Mouse (Mus musculus) heart, adult 9 months (tissue): ENCODE measurements around the gene Defb47.

Experiments used
- DNase-seq, 2 experiments: peaks; one replicate each; pipeline ENCODE4 v3.0.0; 2022; ENCODE audit warnings: low spot score in 2 of 2

Defb47 gene

DNA sequence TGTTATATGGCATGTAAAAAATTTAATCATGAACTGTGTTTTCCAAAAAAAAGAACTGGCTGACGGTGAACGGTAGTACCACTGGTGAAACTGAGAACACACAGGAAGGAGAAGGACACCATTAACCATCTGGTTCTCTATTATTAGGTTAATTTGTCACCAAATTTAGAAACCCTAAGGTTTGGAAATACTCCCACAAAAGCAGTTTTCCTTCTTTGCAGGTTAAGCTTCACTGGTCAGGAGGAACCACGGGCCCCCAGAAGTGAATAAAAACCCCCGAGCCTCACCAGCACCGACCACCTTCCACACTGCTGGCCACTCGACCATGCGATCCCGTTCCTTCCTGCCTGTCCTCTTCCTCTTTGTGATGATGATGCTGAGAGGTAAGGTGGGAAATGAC is at the start of gene Defb47:
Gene Defb47 (plus strand): TSS at position 301 of the 400 bp plus-strand sequence.
- no peak for DNase-seq

DNA sequence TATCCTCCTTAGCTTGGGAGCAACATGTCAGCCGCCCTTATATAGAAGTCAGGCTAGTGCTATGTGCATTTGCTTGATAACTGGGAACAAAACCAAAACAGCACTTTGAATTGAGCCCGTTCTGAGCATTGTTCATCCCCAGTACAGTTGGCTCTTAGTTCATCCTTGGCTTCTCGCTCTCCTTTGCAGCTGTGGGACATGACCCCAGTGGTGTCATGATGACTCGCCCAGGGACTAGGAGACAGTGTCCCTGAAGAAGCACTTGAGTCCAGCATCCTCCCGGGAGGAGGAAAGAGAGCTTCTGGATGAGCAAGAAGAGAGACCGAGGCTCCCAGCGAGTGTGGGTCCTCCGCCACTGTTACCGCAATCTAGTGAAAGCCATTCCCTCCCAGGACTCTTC is 41.8 kb upstream of the Defb47 start:
- DNase-seq = peak in 1 of 2 experiments; percentile 15

DNA sequence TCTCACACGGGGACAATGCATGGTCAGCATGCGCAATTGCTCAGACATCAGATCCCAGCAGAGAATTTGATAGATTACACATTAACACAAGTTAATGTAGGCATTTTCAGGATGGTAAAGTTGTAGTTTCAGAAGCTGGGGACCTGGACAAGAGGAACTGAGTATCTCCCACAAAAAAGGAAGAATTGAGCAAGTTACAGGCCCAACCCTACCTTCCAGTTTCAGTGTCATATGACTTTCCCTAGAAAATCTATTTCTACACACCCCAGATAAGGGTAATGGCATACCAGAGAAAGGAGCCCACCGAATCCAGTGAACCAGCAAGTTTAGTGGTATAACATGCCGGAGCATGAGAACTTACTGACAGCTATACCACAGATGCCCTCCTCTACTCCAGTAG is 34.2 kb upstream of the Defb47 start:
- no peak for DNase-seq

- DNase-seq = no peak
Observed at GRCm38 (mm10) chr14:62965342-62965741, 32.5 kb upstream of the Defb47 start.

- DNase-seq = no peak
Observed at GRCm38 (mm10) chr14:62965811-62966520, 31.9 kb upstream of the Defb47 start.

GRCm38 (mm10) chr14:62975046-62975445 is 22.8 kb upstream of the Defb47 start:
- peak; percentile 1 to 65 for DNase-seq

DNA sequence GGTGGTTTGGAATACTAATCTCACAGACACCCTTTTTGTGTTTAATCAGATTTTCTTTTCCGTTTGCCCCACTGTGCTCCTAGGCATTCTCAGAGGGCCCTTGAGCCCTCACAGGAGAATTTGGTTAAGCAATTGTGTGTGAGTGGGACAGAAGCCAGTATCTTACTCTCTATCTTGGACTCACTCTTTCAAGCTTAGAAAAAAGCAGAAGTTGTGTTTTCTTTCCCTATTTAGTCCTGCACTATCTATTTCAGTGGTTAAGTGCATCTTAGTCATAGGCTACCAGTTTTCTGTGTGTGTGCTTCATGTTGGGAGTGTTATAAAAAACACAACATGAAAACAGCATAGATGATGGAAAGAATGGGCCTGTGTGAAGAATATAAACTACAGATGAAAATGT is 18.1 kb upstream of the Defb47 start:
- no peak for DNase-seq

GRCm38 (mm10) chr14:62984410-62984809 is 13.5 kb upstream of the Defb47 start, which contains the start of gene Defb48:
Gene Defb48, minus strand, starts transcription at chr14:62984510.
- DNase-seq = no peak

GRCm38 (mm10) chr14:62991271-62991670 is 6.6 kb upstream of the Defb47 start:
- DNase-seq = no peak

- no peak for DNase-seq
Observed at GRCm38 (mm10) chr14:62991849-62992510, 5.9 kb upstream of the Defb47 start.

DNA sequence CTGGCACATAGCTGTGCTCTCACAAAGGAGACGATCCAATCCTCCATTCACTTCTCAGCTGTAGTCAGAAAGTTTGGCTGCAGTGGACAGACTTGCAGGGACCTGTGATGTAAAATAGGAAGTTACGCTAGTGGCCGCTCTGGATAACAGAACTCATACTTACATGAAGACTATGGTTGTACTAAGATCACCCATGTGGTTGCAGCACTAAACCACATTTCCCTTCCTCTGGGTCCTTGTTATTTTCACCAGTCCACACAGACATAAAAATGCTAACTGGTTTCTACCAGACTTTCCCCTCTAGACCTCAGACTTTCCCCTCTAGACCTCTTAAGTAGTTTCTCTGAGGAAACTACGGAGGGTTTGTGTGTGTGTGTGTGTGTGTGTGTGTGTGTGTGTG is 1.1 kb downstream of the Defb47 start:
- no peak for DNase-seq

GRCm38 (mm10) chr14:63002588-63002987 is 4.7 kb downstream of the Defb47 start:
- no peak for DNase-seq

DNA sequence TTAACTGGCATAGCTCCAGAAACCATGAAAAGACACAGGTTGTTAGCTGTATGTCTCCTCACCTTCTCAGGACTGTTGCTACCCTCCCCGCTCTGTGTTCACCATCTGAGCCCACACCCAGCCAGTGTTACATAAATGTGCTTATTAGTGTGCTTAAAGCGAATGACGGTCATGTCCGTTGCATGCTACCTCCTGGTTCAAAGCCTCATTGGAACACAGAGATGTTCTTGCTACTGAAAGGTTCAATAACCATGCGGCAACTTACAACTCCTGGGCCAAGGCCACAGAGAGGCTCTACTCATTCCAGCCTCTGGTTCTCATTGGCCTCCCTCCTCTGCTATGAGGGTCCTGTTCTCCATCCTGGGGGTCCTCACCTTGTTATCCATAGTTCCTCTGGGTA is 13.6 kb downstream of the Defb47 start, which contains the start of gene Defb43:
Gene Defb43 (plus strand): TSS at position 301 of the 400 bp plus-strand sequence.
- DNase-seq = no peak

GRCm38 (mm10) chr14:63013082-63013481 is 15.2 kb downstream of the Defb47 start:
- no peak for DNase-seq

DNA sequence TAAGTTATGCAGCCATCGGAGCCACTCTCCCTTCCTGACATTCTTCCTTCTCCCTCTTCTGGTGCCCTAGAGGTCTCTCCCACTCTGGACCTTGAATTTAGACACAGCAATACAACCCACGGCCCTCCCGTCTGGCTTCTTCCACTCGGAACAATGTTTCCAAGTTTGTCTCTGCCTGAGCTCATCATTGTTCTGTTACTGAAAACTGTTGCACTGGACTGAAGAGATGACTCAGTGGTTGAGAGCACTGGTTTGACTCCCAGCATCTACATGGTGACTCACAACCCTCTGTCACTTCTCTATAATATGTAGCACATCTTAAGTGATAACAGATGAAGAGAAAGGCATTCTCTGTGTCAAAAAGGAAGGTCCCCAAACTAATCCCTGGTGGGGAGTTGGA is 16.8 kb downstream of the Defb47 start:
- DNase-seq = no peak

DNA sequence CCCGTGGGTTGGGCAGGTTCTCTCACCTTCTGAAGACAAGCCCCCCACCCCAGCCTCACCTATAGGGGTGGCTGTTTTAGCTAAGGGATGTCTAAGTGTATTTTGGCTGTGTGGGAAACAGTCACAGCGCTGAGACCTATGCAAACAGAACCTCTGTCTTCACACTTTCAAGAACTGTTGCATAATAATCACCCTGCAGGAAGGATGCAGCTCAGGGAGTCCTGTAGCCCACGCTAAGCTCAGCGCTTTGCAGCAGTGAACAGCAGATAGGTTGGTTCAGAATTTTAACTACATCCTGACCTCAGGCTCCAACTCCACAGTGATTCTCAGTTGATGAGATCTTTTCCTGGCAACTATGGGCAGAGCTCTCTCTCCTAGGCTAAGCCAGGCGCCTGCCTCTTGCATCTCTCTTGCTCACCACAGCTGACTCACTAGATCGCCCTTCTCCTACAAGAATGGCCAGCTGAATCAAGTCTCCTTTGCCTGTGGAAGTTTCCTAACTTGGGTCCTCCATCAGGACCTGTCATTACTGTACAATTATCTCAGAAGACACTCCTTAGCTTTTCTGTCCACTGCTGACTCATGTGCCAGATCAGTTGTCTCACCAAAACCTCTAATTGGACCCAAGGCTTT is 22.8 kb downstream of the Defb47 start:
- no peak for DNase-seq

DNA sequence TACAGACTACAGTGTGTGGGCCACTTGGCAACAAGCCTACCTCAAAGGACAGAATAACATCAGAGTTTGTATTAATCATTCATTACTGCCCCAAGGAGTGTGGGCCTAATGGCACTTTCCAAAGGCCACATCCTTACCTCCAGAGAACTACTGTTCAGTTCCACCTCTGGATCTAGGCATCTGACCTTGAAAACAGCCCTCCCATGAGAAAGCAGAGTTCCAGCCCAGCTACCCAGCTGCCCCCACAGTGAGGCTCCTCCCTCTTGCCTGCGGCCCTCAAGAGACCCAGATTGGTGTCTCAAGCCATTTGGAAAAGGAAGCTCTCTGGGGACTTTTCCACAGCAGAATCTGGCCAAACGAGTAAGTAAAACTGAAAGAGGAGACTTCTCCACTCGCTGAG is 48.8 kb downstream of the Defb47 start, which contains the start of gene Defb42:
Gene Defb42 (plus strand): TSS at position 301 of the 400 bp plus-strand sequence.
- DNase-seq = no peak

DNA sequence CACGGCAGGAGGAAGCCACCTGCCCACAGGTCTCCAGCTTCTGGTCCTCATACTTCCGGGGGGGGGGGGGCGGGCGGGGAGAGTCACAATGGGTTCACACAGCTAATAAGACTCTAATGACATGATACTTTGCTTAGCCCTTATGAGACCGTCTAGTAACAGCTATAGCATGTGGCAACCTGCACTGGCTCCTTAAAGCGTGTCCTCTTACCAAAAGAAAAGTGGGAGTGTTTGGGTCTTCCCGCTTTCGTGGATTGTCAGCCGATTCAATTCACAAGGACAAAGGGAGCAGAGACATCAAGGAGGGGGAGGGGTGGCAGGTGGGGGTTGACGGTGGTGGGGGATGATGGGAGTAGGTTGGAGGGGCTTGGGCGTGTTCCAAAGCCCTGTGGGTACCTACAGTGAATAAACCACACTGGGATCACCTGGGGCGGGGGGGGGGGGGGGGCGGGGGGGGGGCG is 52.1 kb downstream of the Defb47 start, which contains the start of gene Defb30:
Gene Defb30 (minus strand): TSS at position 51 of the 461 bp plus-strand sequence.
- DNase-seq = no peak
